8 mouse cellular contexts compared by ENCODE assay signal in genomic region chr6:53319543-53320325, GRCm38 (mm10). TPM values are rescaled to one million over a fixed set of nuclear protein-coding genes. Genes with fewer than 3 reads are reported as not detected.
DNase-seq lines count a peak whose midpoint lies in the region; ATAC-seq lines count a peak whose summit lies in the region.

No protein-coding gene starts in this region.

- peak; percentile 71; the same call in 1 of the 2 replicates for ATAC-seq in forebrain, embryonic 14.5 days

- no peaks in the 10 kb centered on the region for H3K27me3 ChIP-seq in forebrain, embryonic 14.5 days (replicated peaks; ENCODE audit: control insufficient read depth, insufficient read depth, low read length)

- no peak overlapping the region for H3K4me3 ChIP-seq in forebrain, embryonic 14.5 days (ENCODE audit: low read depth, low read length)

- DNase-seq in embryo, embryonic 11 days = peak; percentile 21
- no peak for DNase-seq in embryo, embryonic 9.5 days (ENCODE audit: extremely low spot score)
- DNase-seq in Muller cell, postnatal 12 days (ENCODE audit: inconsistent ontology term) = peak; percentile 50
- peak; percentile 76 for DNase-seq in forebrain, embryonic 14.5 days (ENCODE audit: low spot score)
- peak; percentile 9 for DNase-seq in layer of hippocampus, adult 9-11 months
- no peak for DNase-seq in thymus, postnatal 10 days (ENCODE audit: low spot score in 2 of 2)
- no peak for DNase-seq in adrenal gland, adult 8-10 months
- no peak for DNase-seq in kidney, adult 8-10 months

- H3K4me2 ChIP-seq in forebrain, embryonic 14.5 days (ENCODE audit: low read length) = no peak overlapping the region

- H3K9ac ChIP-seq in forebrain, embryonic 14.5 days (ENCODE audit: low read length) = no peak overlapping the region

- 61% methylated on average over 17 of the region's 17 CpGs for WGBS in forebrain, embryonic 14.5 days

- no peaks in the 10 kb centered on the region for H3K9me3 ChIP-seq in forebrain, embryonic 14.5 days (replicated peaks; ENCODE audit: control insufficient read depth, low read length)

- peaks cover 8% of the 10 kb centered on the region for H3K4me1 ChIP-seq in forebrain, embryonic 14.5 days (ENCODE audit: control insufficient read depth, insufficient read depth, low read length)

- H3K36me3 ChIP-seq in forebrain, embryonic 14.5 days (ENCODE audit: control insufficient read depth, insufficient read depth, low read length) = no peaks in the 10 kb centered on the region

- no peak overlapping the region for H3K27ac ChIP-seq in forebrain, embryonic 14.5 days (ENCODE audit: low read depth, low read length)

RNA-seq across cellular contexts. Expression of gene Creb5, which starts 32.7 kb away (rescaled TPM):
- 8.5 and 9.4 TPM in 2 replicates for polyA plus RNA-seq in forebrain, embryonic 14.5 days (2014; fragmentation: Nextera tagmentation; extraction: Ambion mirVana)
- total RNA-seq in adrenal gland, adult 8-10 months (2022) = 1 to 10 TPM; 2.5 to 4.4 (median 3.3) TPM

Comparison
In these comparisons a context has a peak if more than half of its experiments do, and no peak if none do; other contexts are left out.
1. DNase-seq: peak in embryo, embryonic 11 days (single experiment), Muller cell, postnatal 12 days (single experiment), forebrain, embryonic 14.5 days (single experiment) and layer of hippocampus, adult 9-11 months (single experiment); none in embryo, embryonic 9.5 days (single experiment), thymus, postnatal 10 days (0 of 2), adrenal gland, adult 8-10 months (single experiment) and kidney, adult 8-10 months (0 of 2).